Mouse (Mus musculus): ENCODE data around the gene Prkar2b. TPM values are rescaled to one million over a fixed set of nuclear protein-coding genes. Genes with fewer than 3 reads are reported as not detected.
"Not testable (repeated sequence)": the region's sequence is repeated elsewhere in the genome, so short reads cannot be mapped to it uniquely, and the experiment has no call there.

Gene Prkar2b
- total and polyA plus RNA-seq, 3 experiments, result 15.7 to 154 (median 34.1) TPM

DNA sequence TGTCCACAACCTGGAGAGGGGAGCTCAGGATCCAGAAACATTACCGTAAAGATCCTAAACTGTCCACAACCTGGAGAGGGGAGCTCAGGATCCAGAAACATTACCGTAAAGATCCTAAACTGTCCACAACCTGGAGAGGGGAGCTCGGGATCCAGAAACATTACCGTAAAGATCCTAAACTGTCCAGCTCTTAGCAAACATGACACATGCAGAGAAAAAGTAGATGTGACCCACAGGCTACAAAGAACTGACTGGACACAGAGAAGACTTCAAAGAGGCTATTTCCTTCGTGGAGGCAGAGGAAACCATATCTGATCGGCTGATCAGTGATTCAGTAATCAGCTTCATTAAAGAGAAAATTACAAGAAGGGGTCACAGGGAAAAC lies 51.1 kb downstream of the Prkar2b start:
- H3K9me3 ChIP-seq (replicated peaks; ENCODE audit: insufficient read depth, low read length); H3K36me3 ChIP-seq (ENCODE audit: control insufficient read depth in 1 of 2, insufficient read depth in 2 of 2, low read length in 2 of 2); H3K27ac ChIP-seq (ENCODE audit: control insufficient read depth, low read depth, low read length); H3K4me1 ChIP-seq (ENCODE audit: control insufficient read depth in 1 of 2, insufficient read depth in 2 of 2, low read length in 2 of 2); H3K4me3 ChIP-seq (ENCODE audit: control insufficient read depth in 1 of 2, insufficient read depth in 1 of 2, low read depth in 2 of 2, low read length in 2 of 2); DNase-seq (ENCODE audit: low read depth, low spot score); H3K27me3 ChIP-seq (ENCODE audit: control insufficient read depth in 1 of 2, insufficient read depth in 2 of 2, low read length in 2 of 2); H3K9ac ChIP-seq (ENCODE audit: control insufficient read depth, low read depth, low read length, poor library complexity, severe bottlenecking); H3K79me2 ChIP-seq (ENCODE audit: control insufficient read depth, insufficient read depth, low read length, poor library complexity): not testable (repeated sequence)
- TF ChIP-seq GATA1 (IDR thresholded peaks at IDR 0.05; ENCODE audit: low read depth, low read length), result 0 out of 2 replicates have a peak, but pooled peaks have one; percentile 8
- TF ChIP-seq MXI1 (IDR thresholded peaks at IDR 0.05; ENCODE audit: low read depth, low read length), result peak; percentile 60; the same call in 1 of the 2 replicates

DNA sequence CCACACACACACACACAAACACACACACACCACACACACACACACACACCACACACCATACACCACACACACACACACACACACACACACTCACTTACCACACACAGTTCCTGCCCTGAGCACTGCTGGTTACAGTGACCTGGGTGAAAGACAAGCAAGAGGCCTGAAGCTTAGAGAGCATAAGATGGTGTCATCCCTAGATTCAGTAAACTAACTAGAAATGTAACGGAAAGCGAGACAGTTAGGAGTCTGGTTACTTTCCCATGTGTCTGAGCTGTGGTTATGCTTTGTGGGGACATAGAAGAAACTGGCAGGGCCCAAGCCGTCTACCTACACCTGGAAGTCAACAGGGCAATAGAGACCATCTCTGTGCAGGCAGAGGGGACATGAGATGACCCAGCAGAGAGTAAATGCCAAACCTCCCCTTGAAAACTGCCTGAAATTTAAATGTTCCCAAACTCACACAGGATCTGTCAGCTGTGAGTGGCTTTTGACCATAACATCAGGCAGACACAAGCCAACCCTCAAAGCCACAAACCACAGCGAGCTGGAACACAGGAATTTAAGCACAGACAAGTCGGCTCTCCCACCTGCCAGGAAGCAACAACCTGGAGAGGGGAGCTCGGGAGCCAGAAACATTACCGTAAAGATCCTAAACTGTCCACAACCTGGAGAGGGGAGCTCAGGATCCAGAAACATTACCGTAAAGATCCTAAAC lies 51.7 kb downstream of the Prkar2b start:
- Histone ChIP-seq H3K9ac (ENCODE audit: control insufficient read depth, low read depth, low read length, poor library complexity, severe bottlenecking) (no peak overlapping the region), H3K36me3 (ENCODE audit: control insufficient read depth in 1 of 2, insufficient read depth in 2 of 2, low read length in 2 of 2) (no peaks in the 10 kb centered on the region), H3K27ac (ENCODE audit: control insufficient read depth, low read depth, low read length) (no peak overlapping the region), H3K4me1 (ENCODE audit: control insufficient read depth in 1 of 2, insufficient read depth in 2 of 2, low read length in 2 of 2) (peaks cover 0 to 6% of the 10 kb centered on the region in 2 experiments; a peak in 1 of 4 replicates), H3K9me3 (replicated peaks; ENCODE audit: insufficient read depth, low read length) (no peaks in the 10 kb centered on the region), H3K4me3 (ENCODE audit: control insufficient read depth in 1 of 2, insufficient read depth in 1 of 2, low read depth in 2 of 2, low read length in 2 of 2) (no peak overlapping the region), H3K79me2 (ENCODE audit: control insufficient read depth, insufficient read depth, low read length, poor library complexity) (no peaks in the 10 kb centered on the region), H3K27me3 (ENCODE audit: control insufficient read depth in 1 of 2, insufficient read depth in 2 of 2, low read length in 2 of 2) (no peaks in the 10 kb centered on the region)
- TF ChIP-seq CTCF (IDR thresholded peaks at IDR 0.05 in 2 of 3, conservative IDR thresholded peaks at IDR 0.05 in 1 of 3; ENCODE audit: control insufficient read depth in 1 of 3, insufficient read depth in 1 of 3, low read depth in 2 of 3, low read length in 3 of 3, poor library complexity in 1 of 3, severe bottlenecking in 1 of 3) (no peak), CHD1 (IDR thresholded peaks at IDR 0.05; ENCODE audit: low read depth, low read length) (no peak), MXI1 (IDR thresholded peaks at IDR 0.05; ENCODE audit: low read depth, low read length) (peak; percentile 64; the same call in 1 of the 2 replicates), RCOR1 (IDR thresholded peaks at IDR 0.05; ENCODE audit: low read depth, low read length) (no peak), NRF1 (IDR thresholded peaks at IDR 0.05; ENCODE audit: insufficient read depth, low read depth, low read length, poor library complexity, severe bottlenecking) (no peak)
- DNase-seq (ENCODE audit: low read depth, low spot score), result no peak

DNA sequence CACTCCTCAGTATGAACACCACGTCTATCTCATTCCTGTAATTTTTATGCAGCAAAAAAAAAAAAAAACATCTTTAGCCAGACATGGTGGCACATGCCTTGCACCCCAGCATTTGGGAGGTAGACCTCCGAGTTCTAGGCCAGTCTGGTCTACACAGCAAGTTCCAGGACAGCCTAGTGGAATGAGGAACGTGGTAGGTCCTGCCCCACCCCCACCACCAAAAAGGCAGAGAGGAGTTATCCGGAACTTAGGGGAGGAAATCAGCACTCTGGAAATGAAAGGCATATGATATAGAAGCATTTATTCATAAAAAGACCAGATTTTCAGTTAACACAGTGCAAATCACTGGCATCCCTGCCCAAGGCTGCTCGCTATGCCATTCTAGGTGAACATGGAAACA lies 52.4 kb downstream of the Prkar2b start:
- Histone ChIP-seq H3K27me3 (ENCODE audit: control insufficient read depth in 1 of 2, insufficient read depth in 2 of 2, low read length in 2 of 2) (no peaks in the 10 kb centered on the region), H3K9ac (ENCODE audit: control insufficient read depth, low read depth, low read length, poor library complexity, severe bottlenecking) (no peak overlapping the region), H3K27ac (ENCODE audit: control insufficient read depth, low read depth, low read length) (no peak overlapping the region), H3K4me3 (ENCODE audit: control insufficient read depth in 1 of 2, insufficient read depth in 1 of 2, low read depth in 2 of 2, low read length in 2 of 2) (no peak overlapping the region), H3K9me3 (replicated peaks; ENCODE audit: insufficient read depth, low read length) (no peaks in the 10 kb centered on the region), H3K36me3 (ENCODE audit: control insufficient read depth in 1 of 2, insufficient read depth in 2 of 2, low read length in 2 of 2) (no peaks in the 10 kb centered on the region), H3K4me1 (ENCODE audit: control insufficient read depth in 1 of 2, insufficient read depth in 2 of 2, low read length in 2 of 2) (peaks cover 0 to 6% of the 10 kb centered on the region in 2 experiments; a peak in 1 of 4 replicates), H3K79me2 (ENCODE audit: control insufficient read depth, insufficient read depth, low read length, poor library complexity) (no peaks in the 10 kb centered on the region)
- TF ChIP-seq GATA1 (IDR thresholded peaks at IDR 0.05; ENCODE audit: low read depth, low read length) (no peak), BHLHE40 (IDR thresholded peaks at IDR 0.05; ENCODE audit: borderline replicate concordance, low read depth, low read length) (no peak), MAFK (IDR thresholded peaks at IDR 0.05; ENCODE audit: borderline replicate concordance, low read depth, low read length) (no peak), POLR2AphosphoS2 (IDR thresholded peaks at IDR 0.05; ENCODE audit: low read length) (no peak), MYC (IDR thresholded peaks at IDR 0.05; ENCODE audit: low read depth, low read length) (no peak), GABPA (IDR thresholded peaks at IDR 0.05; ENCODE audit: low read depth, low read length) (no peak), POLR2A (IDR thresholded peaks at IDR 0.05; ENCODE audit: control insufficient read depth in 1 of 2, insufficient read depth in 1 of 2, low read depth in 1 of 2, low read length in 2 of 2, poor library complexity in 1 of 2) (no peak), TCF12 (IDR thresholded peaks at IDR 0.05; ENCODE audit: low read depth, low read length) (no peak), SIN3A (IDR thresholded peaks at IDR 0.05; ENCODE audit: low read length) (no peak), USF1 (IDR thresholded peaks at IDR 0.05; ENCODE audit: low read depth, low read length) (no peak), SMC3 (IDR thresholded peaks at IDR 0.05; ENCODE audit: low read depth, low read length) (no peak), MYB (IDR thresholded peaks at IDR 0.05; ENCODE audit: low read depth, low read length) (no peak), NRF1 (IDR thresholded peaks at IDR 0.05; ENCODE audit: insufficient read depth, low read depth, low read length, poor library complexity, severe bottlenecking) (no peak), MAZ (IDR thresholded peaks at IDR 0.05; ENCODE audit: low read depth, low read length) (no peak)
- no peak for DNase-seq (ENCODE audit: low read depth, low spot score)

Data from MEL (cell line).